Mouse (Mus musculus): ENCODE data around the gene Fam98a.

Gene Fam98a

DNA sequence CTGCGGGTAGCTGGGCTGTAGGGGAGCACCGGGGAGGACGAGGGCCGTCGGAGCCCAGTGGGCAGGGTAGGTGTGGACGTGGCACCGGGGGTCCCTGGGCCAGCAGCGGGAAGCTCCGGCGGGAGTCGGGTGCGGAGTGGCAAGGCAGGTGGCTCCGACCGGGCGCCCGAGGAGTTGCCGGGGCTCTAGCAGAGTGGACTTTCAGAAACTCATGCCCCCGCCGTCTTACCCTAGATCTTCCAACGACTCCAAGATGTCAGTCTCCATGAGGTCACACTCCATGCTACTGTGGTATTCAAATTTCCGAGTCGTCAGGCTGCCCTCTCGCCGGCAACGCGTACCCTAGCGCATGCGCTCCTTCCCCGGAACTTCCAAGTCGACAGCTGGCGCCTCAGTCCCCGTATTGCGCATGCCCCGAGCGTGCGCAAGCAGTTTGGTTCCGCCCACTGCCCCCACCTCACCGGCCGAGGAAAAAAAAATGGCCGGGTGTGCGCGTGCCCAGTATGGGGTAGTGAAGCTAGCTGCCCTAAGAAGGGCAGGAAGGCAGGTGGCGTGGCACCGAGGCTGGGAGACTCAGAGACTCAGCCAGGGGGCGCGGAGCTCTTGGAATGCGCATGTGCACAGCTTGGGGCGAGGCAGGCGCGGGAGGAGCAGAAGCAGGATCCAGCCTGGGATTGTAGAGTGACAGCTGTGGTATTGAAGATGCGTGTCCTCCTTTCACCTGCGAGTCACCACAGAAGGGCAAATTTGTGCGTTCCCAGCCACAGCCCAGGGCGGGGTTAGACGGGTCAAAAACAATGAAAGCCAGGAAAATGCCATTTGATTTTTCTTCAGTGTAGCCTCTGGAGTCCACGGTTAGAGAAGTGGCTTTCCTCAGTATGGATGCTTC lies at the start of gene Fam98a:
Gene Fam98a (minus strand): TSS at position 435 of the 889 bp plus-strand sequence.
- DNase-seq (ENCODE audit: low read depth, low spot score) = peak; percentile 99

DNA sequence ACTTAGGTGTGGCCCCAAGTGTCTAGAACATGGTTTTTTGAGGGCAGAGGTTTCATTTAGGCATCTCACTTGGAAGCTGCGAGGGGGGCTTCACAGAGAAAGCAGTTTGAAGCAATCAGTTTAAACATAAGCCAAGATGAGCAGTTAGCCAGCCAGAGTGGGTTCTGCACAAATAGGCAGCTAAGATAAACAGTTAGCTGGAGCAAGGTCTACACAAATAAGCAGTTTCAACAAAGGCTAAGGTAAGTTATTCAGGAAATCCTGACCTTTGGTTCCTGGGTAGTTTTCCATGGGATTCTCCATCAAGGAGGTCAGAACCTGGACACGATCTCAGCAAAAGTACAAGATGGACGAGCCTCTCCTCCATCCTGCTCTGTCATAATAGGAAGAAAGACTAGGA lies 46.9 kb upstream of the Fam98a start:
- DNase-seq (ENCODE audit: low read depth, low spot score) = no peak

DNA sequence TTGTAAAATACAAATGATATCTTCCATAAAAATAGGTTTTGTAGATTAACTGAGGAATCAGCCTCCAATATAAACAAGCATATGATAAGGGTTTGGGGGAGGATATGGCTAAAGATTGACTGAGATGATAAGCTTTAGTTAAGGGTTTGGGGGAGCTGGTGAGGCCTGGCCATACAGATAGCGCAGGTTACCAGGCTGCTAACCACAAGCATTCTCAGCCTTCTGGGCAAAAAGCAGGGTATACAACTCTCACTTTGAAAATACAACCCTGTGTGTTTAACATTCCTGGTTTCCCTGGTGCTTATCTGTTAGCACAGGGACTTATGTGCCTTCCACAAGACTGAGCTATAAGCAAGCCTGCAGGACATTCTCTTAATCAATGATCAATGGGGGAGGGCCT lies 31.0 kb upstream of the Fam98a start:
- no peak for DNase-seq (ENCODE audit: low read depth, low spot score)

DNA sequence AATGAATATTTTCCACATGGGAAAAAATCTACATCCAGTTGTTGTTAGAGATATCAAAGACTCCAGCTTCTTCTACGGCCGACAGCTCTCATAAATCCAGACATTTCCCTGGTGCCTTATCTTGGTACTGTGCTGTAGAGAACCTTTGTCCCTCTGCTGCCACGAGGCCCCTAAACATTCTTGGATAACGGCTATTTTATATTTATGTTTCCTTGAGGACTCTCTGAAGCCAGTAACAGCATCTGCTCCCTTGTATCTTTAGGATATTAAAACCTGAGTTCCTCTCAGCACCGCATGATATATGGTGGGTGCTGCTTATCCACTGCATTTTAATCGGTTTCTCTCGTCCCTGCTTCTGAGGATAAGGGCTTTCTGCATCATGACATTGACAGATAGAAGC lies 23.9 kb upstream of the Fam98a start:
- DNase-seq (ENCODE audit: low read depth, low spot score) = peak; percentile 14

DNA sequence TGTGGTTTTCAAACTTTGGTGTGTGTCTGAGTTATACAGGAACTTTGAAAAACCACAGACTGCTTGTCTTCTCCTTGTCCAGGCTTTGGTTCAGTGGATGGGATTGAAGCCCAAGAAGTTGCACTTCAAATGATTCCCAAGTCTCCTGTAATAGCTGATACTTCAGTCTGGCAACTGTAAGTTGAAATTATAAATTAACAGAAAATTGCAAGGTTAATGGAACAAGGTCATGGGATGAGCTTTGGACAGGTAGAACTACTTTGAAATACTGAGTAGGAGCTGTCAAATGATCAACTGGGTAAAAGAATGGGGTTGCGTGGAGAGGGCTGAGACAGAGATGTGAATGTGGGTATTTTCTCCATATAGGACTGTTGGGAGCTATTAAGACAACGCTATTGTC lies 6.3 kb upstream of the Fam98a start:
- DNase-seq (ENCODE audit: low read depth, low spot score) = no peak

DNA sequence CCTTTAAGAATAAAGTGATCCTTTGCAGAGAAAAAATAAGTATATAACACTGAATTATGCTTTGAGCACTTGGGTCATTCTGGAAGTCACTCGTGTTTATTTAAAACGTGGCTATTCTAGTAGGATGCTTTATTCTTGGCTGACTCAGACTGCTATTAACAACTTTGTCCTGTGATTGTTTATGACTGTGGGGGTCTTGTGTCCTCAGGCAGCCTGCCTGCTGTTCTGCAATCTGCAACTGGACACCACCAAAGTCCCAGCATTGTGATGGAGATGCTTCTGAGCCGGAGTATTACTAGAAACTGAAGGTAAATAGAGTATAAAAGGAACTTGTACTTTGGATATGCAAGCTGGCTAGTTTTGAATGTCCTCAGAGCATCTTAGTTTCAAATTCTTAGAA lies 5.3 kb upstream of the Fam98a start:
- DNase-seq (ENCODE audit: low read depth, low spot score) = no peak

DNA sequence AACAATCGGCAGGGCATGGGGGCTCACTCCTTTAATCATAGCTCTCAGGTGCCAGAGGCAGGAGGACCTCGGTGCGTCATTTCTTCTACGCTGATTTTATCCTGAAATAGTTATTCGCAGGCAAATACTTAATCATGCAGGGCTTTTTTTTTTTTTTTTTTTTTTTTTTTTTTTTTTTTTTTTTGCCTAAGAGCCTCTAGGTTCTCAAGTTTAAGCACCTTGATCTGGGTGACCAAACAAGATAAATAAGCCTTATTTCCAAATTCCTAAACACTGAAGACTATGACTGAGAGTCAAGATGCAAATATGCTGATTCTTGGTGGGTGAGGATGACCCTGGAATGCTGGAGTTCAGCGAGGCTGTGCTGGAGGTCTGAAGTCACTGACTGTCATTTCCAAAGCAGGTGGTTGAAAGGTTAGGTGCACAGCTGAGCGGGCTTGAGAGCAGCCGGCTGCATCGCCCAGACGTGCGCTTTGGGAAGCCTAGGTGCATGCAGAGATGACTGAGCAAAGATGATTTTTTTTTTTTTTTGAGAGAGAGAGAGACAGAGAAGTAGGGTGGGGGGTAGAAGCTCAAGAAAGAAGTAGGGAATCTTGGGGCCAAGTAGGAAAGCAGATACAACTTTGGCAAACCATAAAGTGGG lies 854 bp downstream of the Fam98a start:
- DNase-seq (ENCODE audit: low read depth, low spot score) = no peak

DNA sequence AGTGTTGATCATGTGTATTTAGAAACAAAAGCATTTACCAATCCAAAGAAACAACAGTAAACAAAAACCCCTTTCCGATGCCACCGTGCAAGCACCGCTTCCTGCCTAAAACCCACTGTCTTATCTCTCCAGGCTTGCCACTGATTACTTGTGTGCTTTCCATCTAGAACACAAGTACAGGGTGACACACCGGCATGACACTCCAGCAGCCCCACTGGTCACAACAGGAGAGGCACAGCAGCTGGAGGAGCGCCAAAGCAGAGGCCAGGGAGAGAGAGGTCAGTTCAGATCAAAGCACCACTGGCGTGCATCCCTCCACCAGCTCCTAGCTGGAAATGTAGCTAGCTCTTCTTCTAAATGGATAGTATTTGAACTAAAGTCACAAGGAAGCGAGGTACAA lies 7.5 kb downstream of the Fam98a start:
- DNase-seq (ENCODE audit: low read depth, low spot score) = no peak

DNA sequence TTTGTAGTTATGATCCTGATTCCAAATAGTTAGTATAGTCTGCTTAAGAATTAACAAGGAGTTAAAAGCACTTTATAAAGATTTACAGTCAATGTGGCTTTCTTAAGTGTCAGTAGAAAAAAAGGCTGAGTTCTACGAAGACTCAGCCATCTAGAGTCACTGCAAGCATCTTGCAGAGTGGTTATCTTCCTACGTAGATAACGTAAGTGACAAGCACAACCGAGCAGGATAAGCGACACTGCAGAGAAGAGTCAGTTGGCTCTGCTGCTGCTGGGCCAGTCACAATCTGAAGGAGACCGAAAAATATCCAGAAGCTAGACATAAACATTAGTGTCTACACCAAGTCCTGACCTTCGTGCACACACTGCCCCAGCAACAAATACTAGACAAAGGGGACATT lies 8.3 kb downstream of the Fam98a start:
- no peak for DNase-seq (ENCODE audit: low read depth, low spot score)

DNA sequence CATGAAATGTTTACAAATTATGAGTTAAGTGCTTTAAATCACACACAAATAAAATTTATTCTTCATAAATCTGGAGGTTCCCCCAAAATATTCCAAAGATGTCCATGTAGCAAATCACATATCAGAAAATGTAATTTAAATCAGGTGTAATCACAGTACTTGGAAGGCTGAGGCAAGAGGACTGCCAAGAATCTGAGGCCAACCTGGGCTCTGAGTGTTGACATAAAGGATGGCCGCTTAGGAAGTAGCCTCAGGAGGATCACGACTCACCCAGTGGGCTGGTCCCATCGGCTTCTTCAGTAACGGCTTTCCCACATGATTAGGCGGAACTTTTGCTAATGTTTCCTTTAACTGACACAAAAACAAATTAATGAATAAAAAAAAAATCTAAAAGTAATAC lies 11.9 kb downstream of the Fam98a start:
- no peak for DNase-seq (ENCODE audit: low read depth, low spot score)

DNA sequence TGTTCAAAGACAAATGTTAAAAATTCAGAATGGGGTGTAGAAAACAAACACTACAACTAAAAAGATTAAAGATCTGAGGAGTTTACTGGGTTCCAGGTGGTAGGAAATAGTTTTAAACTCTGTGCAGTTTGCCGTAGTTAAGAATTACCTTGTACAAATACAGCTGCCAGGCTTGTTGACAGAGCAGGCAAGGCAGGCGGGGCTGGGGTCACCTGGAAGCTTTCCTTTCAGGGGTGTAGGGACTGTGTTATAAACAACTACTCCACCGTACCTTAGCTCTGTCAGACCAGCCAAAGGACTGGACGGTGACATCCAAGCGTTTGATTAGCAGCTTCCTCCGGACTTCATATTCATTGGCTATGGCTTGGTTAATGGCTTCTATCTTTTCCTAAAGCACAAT lies 12.6 kb downstream of the Fam98a start:
- DNase-seq (ENCODE audit: low read depth, low spot score) = no peak

DNA sequence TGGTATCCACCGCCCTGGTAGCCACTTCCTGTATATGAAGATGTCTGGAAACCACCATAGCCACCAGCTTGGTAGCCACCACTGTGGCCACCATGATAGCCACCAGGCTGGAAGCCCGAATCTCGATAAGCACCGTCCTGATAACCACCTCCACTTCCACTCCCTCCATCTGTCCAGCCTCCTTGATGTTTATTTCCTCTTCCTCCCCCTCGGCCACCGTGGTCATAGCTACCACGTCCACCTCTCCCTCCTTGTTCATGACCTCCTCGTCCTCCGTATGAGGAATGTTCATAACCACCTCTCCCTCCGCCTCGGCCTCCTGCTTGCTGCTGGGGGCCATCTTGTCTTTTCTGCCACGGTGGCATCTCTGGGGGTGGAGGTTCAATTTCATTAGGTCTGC lies 13.3 kb downstream of the Fam98a start:
- DNase-seq (ENCODE audit: low read depth, low spot score) = no peak

DNA sequence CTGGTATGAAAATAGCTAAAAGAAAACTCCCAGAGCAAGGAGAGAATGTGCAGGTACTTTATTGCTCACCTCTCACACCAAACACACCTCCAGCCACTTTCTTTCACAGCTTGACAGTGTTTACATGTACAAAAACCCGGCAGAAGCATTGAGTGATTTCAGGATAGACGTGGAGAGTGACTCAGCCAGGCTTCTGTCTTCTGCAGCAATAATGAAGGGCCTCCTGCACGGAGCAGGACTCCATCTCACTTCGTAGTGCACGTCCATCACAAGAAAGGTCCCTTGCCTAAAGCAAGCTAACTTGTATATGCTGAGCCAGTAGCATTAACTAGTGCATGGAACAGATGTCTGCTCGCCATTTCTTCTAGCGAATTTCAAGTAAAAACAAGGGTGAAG lies 14.7 kb downstream of the Fam98a start:
- DNase-seq (ENCODE audit: low read depth, low spot score) = no peak

DNA sequence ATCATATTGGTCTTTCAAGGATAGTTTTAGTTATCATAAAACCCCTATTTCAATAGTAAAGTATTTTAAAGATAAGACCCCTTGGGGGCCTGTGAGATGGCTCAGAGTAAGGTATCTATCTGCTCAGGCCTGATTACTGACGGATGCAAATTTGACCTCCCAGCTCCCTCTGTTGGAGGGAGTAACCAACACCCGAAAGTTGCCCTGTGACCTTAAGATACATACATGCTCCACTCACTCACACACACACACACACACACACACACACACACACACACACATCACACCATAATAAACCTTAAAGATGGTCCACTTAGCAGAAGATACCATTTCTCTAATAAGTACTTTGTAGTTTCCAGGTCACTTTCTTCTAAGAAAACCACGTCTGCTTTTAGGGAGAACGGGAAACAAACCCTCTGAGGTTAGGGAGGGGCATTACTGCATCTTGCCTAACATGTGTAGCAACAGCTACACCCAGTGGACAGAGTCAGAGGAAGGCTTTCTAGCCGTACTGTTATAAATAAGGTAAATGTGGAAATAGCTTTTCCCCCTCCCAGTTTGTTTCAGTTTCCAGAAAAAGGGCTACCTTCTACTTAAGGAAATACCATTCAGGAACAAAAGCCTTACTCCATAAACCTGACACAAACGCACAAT lies 15.2 kb downstream of the Fam98a start:
- peak; percentile 40 for DNase-seq (ENCODE audit: low read depth, low spot score)

DNA sequence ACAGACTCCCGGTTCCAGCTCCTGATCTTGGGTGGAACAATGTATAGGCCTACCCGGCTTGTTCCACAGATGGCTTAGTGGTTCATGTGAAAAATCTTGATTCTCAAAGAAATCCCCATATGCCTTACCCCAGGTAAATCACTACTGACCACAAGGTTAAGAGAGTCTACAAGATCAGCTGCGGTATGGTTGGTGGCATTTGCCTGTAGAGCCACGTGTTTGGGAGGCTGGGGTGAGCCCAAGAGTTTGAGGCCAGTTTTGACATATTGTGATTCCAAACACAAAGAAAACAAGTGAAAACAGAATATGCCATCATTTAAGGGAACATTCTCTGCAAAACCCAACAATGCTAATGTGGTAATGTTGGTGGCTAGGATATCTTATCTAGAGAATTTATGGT lies 16.1 kb downstream of the Fam98a start:
- DNase-seq (ENCODE audit: low read depth, low spot score) = no peak

DNA sequence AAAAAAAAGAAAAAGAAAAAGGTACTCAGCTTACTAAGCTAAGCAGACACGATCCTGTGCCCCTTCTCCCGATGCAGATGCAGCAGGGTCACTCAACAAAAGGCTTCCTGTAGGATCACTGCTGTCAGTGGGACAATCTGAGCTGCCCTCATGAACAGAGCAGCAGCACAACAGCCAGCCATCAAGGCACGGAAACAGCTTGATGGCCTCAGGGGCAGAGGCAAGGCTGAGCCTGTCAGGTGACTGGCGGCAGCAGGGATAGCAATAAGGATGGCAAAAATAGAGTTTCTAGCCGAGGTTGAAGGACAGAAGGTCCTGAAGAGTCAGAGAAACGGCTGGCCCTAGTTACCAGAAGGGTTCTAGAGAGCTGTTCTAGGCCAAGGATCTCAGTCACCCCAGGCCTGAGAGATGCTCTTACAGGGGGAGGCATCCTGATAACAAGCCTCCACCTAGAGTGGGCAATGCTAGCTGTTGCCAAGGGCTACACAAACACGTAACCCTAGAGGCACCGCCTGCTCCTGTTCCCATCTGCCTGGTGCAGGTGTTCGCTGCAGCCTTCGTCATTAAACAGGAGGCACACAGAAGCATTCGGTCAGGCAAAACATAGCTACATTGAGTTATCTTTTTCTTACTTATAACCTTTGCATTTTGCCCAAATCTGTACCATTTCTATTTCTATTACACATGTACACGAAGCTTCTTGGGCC lies 17.3 kb downstream of the Fam98a start:
- no peak for DNase-seq (ENCODE audit: low read depth, low spot score)

DNA sequence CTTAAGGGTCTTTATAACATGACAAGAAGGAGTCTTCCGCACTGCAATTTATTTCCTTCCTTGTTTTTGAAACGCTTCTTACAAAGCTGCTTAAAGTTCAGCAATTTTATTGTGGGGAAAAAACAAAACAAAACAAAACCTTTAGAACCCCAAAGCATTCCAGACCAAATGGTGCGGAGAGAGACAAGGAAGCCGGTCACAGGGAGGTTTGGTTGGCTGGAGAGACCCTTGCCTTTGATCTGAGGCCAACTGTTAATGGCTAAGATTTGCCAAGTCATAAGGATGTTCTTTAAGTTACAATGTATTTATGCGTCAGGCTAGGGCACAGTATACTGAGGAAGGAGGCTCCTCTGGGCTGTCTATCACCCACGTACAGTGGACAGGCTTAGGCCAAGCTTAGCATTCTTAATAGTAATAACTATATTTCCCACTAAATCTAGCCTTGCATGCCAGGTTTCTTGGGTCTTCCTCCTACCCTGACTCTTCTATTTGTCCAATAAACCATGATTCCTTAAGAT lies 19.2 kb downstream of the Fam98a start:
- no peak for DNase-seq (ENCODE audit: low read depth, low spot score)

DNA sequence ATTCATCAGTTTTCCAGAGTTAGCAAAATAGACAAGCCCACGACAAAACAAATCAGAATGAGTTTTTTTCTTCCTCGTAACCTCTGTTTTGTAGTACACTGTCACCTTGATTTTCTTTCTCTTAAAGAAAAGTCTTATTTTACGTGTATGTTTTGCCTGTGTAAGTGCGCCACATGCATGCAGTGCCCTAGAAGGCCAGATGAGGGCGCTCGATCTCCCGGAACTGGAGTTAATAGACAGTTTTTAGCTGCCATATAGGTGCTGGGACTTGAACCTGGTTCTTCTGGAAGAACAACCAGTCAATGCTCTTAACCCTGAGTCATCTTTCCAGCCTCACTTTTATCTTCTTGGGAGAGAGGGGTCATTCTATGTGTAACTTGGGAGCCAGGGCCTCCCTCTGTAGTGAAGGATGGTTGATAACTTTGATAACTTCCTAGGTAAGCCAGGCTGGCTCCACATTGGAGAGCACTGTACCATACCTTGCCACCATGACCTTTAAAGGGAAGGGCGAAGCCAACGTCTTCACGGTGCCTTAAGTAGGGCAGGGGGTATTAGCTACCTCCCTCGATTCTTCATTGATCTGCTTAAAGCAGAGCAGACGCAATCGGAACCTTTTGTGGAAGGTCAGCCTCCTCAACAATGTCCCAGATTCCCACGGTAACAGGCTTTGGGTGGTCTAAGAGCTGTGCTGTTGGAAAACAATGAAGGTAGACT lies 22.4 kb downstream of the Fam98a start:
- DNase-seq (ENCODE audit: low read depth, low spot score) = no peak

DNA sequence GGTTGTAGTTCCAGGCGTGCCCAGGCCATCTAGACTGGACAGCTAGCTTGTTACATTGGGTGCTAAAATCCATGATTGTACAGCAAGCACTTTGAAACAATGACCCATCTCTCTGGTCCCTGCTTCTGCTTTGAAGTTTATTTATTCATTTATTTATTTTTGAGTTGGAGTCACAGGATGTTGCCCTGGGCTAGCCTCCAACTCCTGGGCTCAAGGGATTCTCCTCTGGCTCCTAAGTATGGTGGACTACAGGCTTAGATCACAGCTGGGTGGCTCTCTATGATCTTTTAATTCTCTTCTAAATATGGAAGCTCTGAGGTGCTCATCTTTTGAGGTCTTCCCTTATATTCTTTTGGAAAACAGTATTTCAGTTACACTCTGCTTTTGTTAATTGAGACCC lies 25.3 kb downstream of the Fam98a start:
- DNase-seq (ENCODE audit: low read depth, low spot score) = no peak

DNA sequence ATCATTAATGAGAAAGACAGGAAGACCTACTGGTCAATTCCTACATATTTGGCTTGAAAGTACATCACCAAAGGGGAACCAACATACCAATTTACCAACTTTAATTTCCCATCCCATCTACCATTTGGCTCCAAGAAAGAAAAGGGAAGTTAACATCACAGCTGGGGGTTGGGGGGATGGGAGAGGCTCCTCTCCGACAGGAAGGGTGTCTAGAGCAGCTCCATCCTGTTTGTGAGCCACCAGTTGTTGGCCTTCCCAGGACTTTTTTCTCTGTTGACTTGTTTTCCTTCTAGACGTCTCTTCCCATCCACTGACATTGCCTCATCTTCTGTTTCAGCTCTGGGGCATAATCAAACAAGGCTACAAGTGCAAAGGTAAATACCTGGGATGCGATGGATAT lies 27.9 kb downstream of the Fam98a start:
- no peak for DNase-seq (ENCODE audit: low read depth, low spot score)

DNA sequence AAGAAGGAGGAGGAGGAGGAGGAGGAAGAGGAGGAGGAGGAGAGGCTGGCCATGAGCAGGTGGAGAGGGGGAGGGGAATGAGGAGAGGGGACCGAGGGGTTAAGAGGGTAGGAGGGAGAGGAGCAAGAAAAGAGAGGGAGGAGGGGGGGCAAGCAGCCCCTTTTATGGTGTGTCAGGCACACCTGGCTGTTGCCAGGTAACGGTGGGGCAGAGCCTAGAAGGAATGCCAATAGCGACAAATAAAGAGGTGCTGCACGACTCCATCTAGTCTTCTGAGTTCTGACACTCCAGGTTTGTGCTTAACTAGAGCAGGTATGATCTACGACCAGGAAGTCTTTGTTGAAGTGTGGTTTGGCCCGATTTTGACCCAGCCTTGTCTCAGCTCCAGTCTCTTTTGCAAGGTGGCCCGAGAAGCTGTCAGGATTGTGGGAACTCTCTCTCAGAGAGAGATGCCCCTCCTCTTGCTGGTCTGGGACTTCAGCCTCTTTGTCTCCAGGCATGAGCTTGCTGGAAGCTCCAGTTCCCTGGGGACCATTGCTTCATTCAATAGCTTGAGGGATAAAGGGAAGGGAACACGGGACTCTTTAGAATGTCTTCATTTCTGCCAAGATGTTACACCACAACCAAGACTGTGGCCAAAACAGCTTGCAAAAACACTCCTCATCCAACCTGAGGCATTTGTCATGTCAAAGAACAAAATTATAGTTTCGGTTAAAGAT lies 29.2 kb downstream of the Fam98a start:
- no peak for DNase-seq (ENCODE audit: low read depth, low spot score)

Measured in embryo, embryonic 11.5 days (tissue).